8 mouse cellular contexts compared by ENCODE assay signal in the genomic region with DNA sequence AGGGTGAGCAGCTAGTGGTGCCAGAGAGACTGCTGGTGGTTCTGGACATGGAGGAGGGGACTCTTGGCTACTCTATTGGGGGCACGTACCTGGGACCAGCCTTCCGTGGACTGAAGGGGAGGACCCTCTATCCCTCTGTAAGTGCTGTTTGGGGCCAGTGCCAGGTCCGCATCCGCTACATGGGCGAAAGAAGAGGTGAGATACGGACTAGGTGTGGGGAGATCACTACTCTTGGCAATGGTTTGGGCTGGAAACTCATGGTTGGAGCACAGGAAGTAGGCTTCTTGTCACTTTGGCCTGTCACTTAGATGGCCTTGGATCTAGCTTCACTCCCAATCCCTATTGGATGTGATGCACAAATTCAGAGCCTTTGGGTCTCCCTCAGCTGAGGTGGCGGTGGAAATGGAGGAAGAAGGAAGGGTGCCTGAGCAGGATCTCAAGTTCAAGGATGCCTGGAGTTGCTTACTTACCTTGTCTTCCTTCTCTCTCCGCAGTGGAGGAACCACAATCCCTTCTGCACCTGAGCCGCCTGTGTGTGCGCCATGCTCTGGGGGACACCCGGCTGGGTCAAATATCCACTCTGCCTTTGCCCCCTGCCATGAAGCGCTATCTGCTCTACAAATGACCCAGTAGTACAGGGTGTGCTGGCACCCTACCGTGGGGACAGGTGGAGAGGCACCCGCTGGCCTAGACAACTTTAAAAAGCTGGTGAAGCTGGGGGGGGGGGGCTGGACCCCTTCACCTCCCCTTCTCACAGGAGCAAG. TPM values are rescaled to one million over a fixed set of nuclear protein-coding genes. Genes with fewer than 3 reads are reported as not detected.
DNase-seq lines count a peak whose midpoint lies in the region; ATAC-seq and TF ChIP-seq lines count a peak whose summit lies in the region.

No protein-coding gene starts in this region.

- WGBS in heart, embryonic 11.5 days (ENCODE audit: insufficient replicate concordance), result 40% methylated on average over 14 of the region's 14 CpGs
- WGBS in forebrain, embryonic 12.5 days, result 43% methylated on average over 14 of the region's 14 CpGs
- WGBS in liver, embryonic 14.5 days (ENCODE audit: insufficient replicate concordance), result 42% methylated on average over 14 of the region's 14 CpGs

- DNase-seq in heart, adult 18-20 months, result no peak
- DNase-seq in liver, embryonic 14.5 days (ENCODE audit: low read depth in 3 of 3, low spot score in 3 of 3), result no peak
- DNase-seq in ovary, postnatal 14 days (ENCODE audit: low spot score), result no peak

- no peaks in the 10 kb centered on the region for H3K27me3 ChIP-seq in heart, embryonic 11.5 days (ENCODE audit: control insufficient read depth, insufficient read depth, low read length)
- H3K27me3 ChIP-seq in E14TG2a.4 (ENCODE audit: insufficient read depth, low read length), result no peaks in the 10 kb centered on the region
- no peaks in the 10 kb centered on the region for H3K27me3 ChIP-seq in forebrain, embryonic 12.5 days
- H3K27me3 ChIP-seq in liver, embryonic 14.5 days (ENCODE audit: control insufficient read depth, insufficient read depth, low read length), result no peaks in the 10 kb centered on the region

- peak overlapping the region; percentile 92 for H3K27ac ChIP-seq in heart, embryonic 11.5 days (ENCODE audit: low read depth, low read length)
- peak overlapping the region; percentile 85 for H3K27ac ChIP-seq in forebrain, embryonic 12.5 days
- peak overlapping the region; percentile 86 for H3K27ac ChIP-seq in liver, embryonic 14.5 days

- no peak for ATAC-seq in heart, embryonic 11.5 days (replicated peaks; ENCODE audit: insufficient number of reproducible peaks, low FRiP score, low TSS enrichment)
- no peak for ATAC-seq in forebrain, embryonic 12.5 days (ENCODE audit: low FRiP score)
- no peak for ATAC-seq in liver, embryonic 14.5 days (ENCODE audit: insufficient read depth)
- ATAC-seq in frontal cortex, adult (ENCODE audit: low TSS enrichment), result no peak
- ATAC-seq in granulocyte monocyte progenitor cell, adult 5-6 weeks (replicated peaks; ENCODE audit: poor library complexity, severe bottlenecking), result no peak

- peak overlapping the region; percentile 92 for H3K4me2 ChIP-seq in heart, embryonic 11.5 days
- H3K4me2 ChIP-seq in forebrain, embryonic 12.5 days, result peak overlapping the region; percentile 97
- H3K4me2 ChIP-seq in liver, embryonic 14.5 days (ENCODE audit: low read depth), result peak overlapping the region; percentile 87

- TF ChIP-seq EP300 in liver, embryonic 14.5 days (IDR thresholded peaks at IDR 0.05; ENCODE audit: low read depth), result no peak

- peak overlapping the region; percentile 84 for H3K9ac ChIP-seq in heart, embryonic 11.5 days (ENCODE audit: low read depth, low read length)
- H3K9ac ChIP-seq in forebrain, embryonic 12.5 days, result peak overlapping the region; percentile 71
- H3K9ac ChIP-seq in liver, embryonic 14.5 days (replicated peaks), result peak overlapping the region; percentile 77

- H3K4me1 ChIP-seq in heart, embryonic 11.5 days (ENCODE audit: control insufficient read depth, insufficient read depth, low read length), result peaks cover 44% of the 10 kb centered on the region
- peaks cover 78% of the 10 kb centered on the region for H3K4me1 ChIP-seq in E14TG2a.4 (replicated peaks; ENCODE audit: low read depth, low read length)
- peaks cover 69% of the 10 kb centered on the region for H3K4me1 ChIP-seq in forebrain, embryonic 12.5 days
- peaks cover 31 to 41% of the 10 kb centered on the region in 2 experiments for H3K4me1 ChIP-seq in liver, embryonic 14.5 days (replicated peaks; ENCODE audit: control insufficient read depth in 2 of 2, insufficient read depth in 2 of 2, low read length in 1 of 2)

- peaks cover 13% of the 10 kb centered on the region for H3K36me3 ChIP-seq in heart, embryonic 11.5 days (ENCODE audit: control insufficient read depth, insufficient read depth, low read length)
- peaks cover 43% of the 10 kb centered on the region for H3K36me3 ChIP-seq in E14TG2a.4 (ENCODE audit: insufficient read depth, low read length)
- peaks cover 25% of the 10 kb centered on the region for H3K36me3 ChIP-seq in forebrain, embryonic 12.5 days (replicated peaks)
- peaks cover 22% of the 10 kb centered on the region for H3K36me3 ChIP-seq in liver, embryonic 14.5 days (replicated peaks; ENCODE audit: control insufficient read depth, insufficient read depth, low read depth)

- H3K9me3 ChIP-seq in heart, embryonic 11.5 days (replicated peaks; ENCODE audit: control insufficient read depth, low read length), result no peaks in the 10 kb centered on the region
- no peaks in the 10 kb centered on the region for H3K9me3 ChIP-seq in E14TG2a.4 (ENCODE audit: low read length)
- no peaks in the 10 kb centered on the region for H3K9me3 ChIP-seq in forebrain, embryonic 12.5 days
- no peaks in the 10 kb centered on the region for H3K9me3 ChIP-seq in liver, embryonic 14.5 days (ENCODE audit: control insufficient read depth, low read length)

- H3K4me3 ChIP-seq in heart, embryonic 11.5 days (ENCODE audit: low read depth, low read length), result peak overlapping the region; percentile 68
- H3K4me3 ChIP-seq in E14TG2a.4 (replicated peaks; ENCODE audit: low read length), result peak overlapping the region; percentile 83
- H3K4me3 ChIP-seq in forebrain, embryonic 12.5 days (replicated peaks), result peak overlapping the region; percentile 54
- H3K4me3 ChIP-seq in liver, embryonic 14.5 days (ENCODE audit: insufficient read depth in 1 of 2, low read depth in 2 of 2, low read length in 2 of 2), result peak overlapping the region; percentile 75 to 79

- no peak for TF ChIP-seq CTCF in E14TG2a.4 (conservative IDR thresholded peaks at IDR 0.05; ENCODE audit: low read length)
- no peak for TF ChIP-seq CTCF in liver, embryonic 14.5 days (IDR thresholded peaks at IDR 0.05; ENCODE audit: low read depth)

RNA-seq across cellular contexts. Expression of gene Spsb2, which starts 1.5 kb away (rescaled TPM):
- 4.5 and 6.6 TPM in 2 replicates for polyA plus RNA-seq in heart, embryonic 11.5 days (2014; fragmentation: Nextera tagmentation; extraction: Ambion mirVana)
- total RNA-seq in heart, adult 18-20 months (2021), result 1 to 10 TPM; 2.7 to 3.0 TPM
- polyA plus RNA-seq in forebrain, embryonic 12.5 days (2016; fragmentation: Nextera tagmentation; extraction: Ambion mirVana), result 4.5 and 7.7 TPM in 2 replicates
- 4.1 and 5.0 TPM in 2 replicates for polyA plus RNA-seq in liver, embryonic 14.5 days (2012; rRNA removed)
- polyA plus RNA-seq in liver, embryonic 14.5 days (2014; fragmentation: Nextera tagmentation; extraction: Ambion mirVana), result 4.7 and 5.0 TPM in 2 replicates
- total RNA-seq in granulocyte monocyte progenitor cell, adult 5-6 weeks (2014; fragmentation: Nextera tagmentation), result 3.1 and 5.2 TPM in 2 replicates
- 4.6 and 10.5 TPM in 2 replicates for total RNA-seq in granulocyte monocyte progenitor cell, adult 5-6 weeks (2017)

RNA-seq across cellular contexts. Expression of gene Tpi1, which starts 4.1 kb away (rescaled TPM):
- polyA plus RNA-seq in heart, embryonic 11.5 days (2014; fragmentation: Nextera tagmentation; extraction: Ambion mirVana), result 1,419 and 1,543 TPM in 2 replicates
- total RNA-seq in heart, adult 18-20 months (2021), result 1,000 to 10,000 TPM in 1 of 2 experiments, 100 to 1,000 TPM in 1; 897 to 1,017 TPM
- 559 and 592 TPM in 2 replicates for polyA plus RNA-seq in forebrain, embryonic 12.5 days (2016; fragmentation: Nextera tagmentation; extraction: Ambion mirVana)
- 266 and 292 TPM in 2 replicates for polyA plus RNA-seq in liver, embryonic 14.5 days (2012; rRNA removed)
- 418 and 420 TPM in 2 replicates for polyA plus RNA-seq in liver, embryonic 14.5 days (2014; fragmentation: Nextera tagmentation; extraction: Ambion mirVana)
- 357 and 379 TPM in 2 replicates for total RNA-seq in granulocyte monocyte progenitor cell, adult 5-6 weeks (2014; fragmentation: Nextera tagmentation)
- 273 and 305 TPM in 2 replicates for total RNA-seq in granulocyte monocyte progenitor cell, adult 5-6 weeks (2017)

RNA-seq across cellular contexts. Expression of gene Usp5, which starts 19.3 kb away (rescaled TPM):
- polyA plus RNA-seq in heart, embryonic 11.5 days (2014; fragmentation: Nextera tagmentation; extraction: Ambion mirVana), result 87.3 and 98.3 TPM in 2 replicates
- 10 to 100 TPM; 74.6 to 78.6 TPM for total RNA-seq in heart, adult 18-20 months (2021)
- 199 and 221 TPM in 2 replicates for polyA plus RNA-seq in forebrain, embryonic 12.5 days (2016; fragmentation: Nextera tagmentation; extraction: Ambion mirVana)
- polyA plus RNA-seq in liver, embryonic 14.5 days (2012; rRNA removed), result 24.4 and 27.6 TPM in 2 replicates
- 38.0 and 42.5 TPM in 2 replicates for polyA plus RNA-seq in liver, embryonic 14.5 days (2014; fragmentation: Nextera tagmentation; extraction: Ambion mirVana)
- total RNA-seq in granulocyte monocyte progenitor cell, adult 5-6 weeks (2014; fragmentation: Nextera tagmentation), result 88.8 and 89.4 TPM in 2 replicates
- 93.5 and 98.6 TPM in 2 replicates for total RNA-seq in granulocyte monocyte progenitor cell, adult 5-6 weeks (2017)

RNA-seq across cellular contexts. Expression of gene Cdca3, which starts 19.4 kb away (rescaled TPM):
- 137 and 153 TPM in 2 replicates for polyA plus RNA-seq in heart, embryonic 11.5 days (2014; fragmentation: Nextera tagmentation; extraction: Ambion mirVana)
- total RNA-seq in heart, adult 18-20 months (2021), result under 1 TPM; 0.54 to 0.55 TPM
- polyA plus RNA-seq in forebrain, embryonic 12.5 days (2016; fragmentation: Nextera tagmentation; extraction: Ambion mirVana), result 233 and 244 TPM in 2 replicates
- polyA plus RNA-seq in liver, embryonic 14.5 days (2012; rRNA removed), result 147 and 165 TPM in 2 replicates
- polyA plus RNA-seq in liver, embryonic 14.5 days (2014; fragmentation: Nextera tagmentation; extraction: Ambion mirVana), result 205 and 206 TPM in 2 replicates
- total RNA-seq in granulocyte monocyte progenitor cell, adult 5-6 weeks (2014; fragmentation: Nextera tagmentation), result 86.1 and 89.0 TPM in 2 replicates
- 128 and 162 TPM in 2 replicates for total RNA-seq in granulocyte monocyte progenitor cell, adult 5-6 weeks (2017)

RNA-seq across cellular contexts. Expression of gene Gnb3, which starts 30.1 kb away (rescaled TPM):
- polyA plus RNA-seq in heart, embryonic 11.5 days (2014; fragmentation: Nextera tagmentation; extraction: Ambion mirVana), result 5.4 and 6.6 TPM in 2 replicates
- 10 to 100 TPM; 14.1 to 14.6 TPM for total RNA-seq in heart, adult 18-20 months (2021)
- 0.67 and 1.1 TPM in 2 replicates for polyA plus RNA-seq in forebrain, embryonic 12.5 days (2016; fragmentation: Nextera tagmentation; extraction: Ambion mirVana)
- 0.03 and 0.06 TPM in 2 replicates for polyA plus RNA-seq in liver, embryonic 14.5 days (2012; rRNA removed)
- 0.23 TPM in 1 of 2 replicates, not detected in the other for polyA plus RNA-seq in liver, embryonic 14.5 days (2014; fragmentation: Nextera tagmentation; extraction: Ambion mirVana)
- total RNA-seq in granulocyte monocyte progenitor cell, adult 5-6 weeks (2014; fragmentation: Nextera tagmentation), result not detected in 2 replicates
- not detected in 2 replicates for total RNA-seq in granulocyte monocyte progenitor cell, adult 5-6 weeks (2017)
